Mouse (Mus musculus) left cerebral cortex, adult 8-10 months (tissue): ENCODE measurements around the gene Sesn1. TPM values are rescaled to one million over a fixed set of nuclear protein-coding genes. Genes with fewer than 3 reads are reported as not detected.
"Not testable (repeated sequence)": the region's sequence is repeated elsewhere in the genome, so short reads cannot be mapped to it uniquely, and the experiment has no call there.

Source experiments
- DNase-seq, 2 experiments: peaks; one replicate each; pipeline ENCODE4 v3.0.0; 2022; ENCODE audit warnings: low spot score in 2 of 2
- total RNA-seq, 4 experiments: library from RNA; stranded (reverse); gene quantifications; 2 replicates each; pipeline ENCODE4 v1.2.4; 2022

Gene Sesn1
- 10 to 100 TPM; 45.0 to 53.7 (median 50.1) TPM for total RNA-seq

DNA sequence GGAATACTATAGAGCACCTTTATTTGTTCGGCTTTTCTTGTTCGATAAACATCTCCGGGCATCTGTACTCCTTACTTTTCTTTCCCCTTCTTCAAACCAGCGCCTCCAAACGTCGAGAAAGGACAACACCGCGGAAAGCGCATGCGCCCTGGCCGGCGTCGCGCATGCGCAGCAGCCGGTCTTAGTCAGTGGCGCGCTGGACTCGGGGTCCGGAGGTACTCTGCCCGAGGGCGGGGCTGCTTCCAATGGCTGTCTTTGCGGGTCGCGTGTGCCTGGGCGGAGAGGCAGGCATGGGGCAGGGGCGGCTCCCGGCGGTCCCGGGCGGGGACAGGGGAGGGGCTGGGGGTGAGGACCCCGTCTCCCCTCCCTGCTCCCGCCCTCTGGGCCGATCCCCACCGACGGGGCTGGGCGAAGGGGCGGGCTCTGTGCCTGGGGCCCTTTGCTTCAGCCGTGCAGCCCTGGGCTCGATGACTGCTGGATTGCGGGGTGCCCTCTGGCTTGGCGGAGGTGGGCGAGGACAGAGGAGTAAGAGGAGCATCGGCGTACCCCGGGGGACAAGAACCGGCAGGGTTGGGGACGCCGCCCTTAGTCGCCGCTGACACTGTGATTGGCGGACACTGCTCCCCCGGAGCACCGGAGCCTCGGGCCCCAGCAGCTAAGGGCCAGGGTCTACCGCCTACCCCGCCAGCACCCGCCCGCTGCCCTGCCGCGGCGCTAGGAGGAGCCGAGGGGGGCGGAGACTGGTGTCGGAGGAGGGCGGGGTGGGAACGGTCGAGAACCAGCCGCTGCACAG is at the start of gene Sesn1, which contains the start of gene Cep57l1:
TSS of gene Sesn1 (plus strand) at position 165 of the 793 bp plus-strand sequence.
TSS of gene Cep57l1 (minus strand) at position 101 of the 793 bp plus-strand sequence.
- DNase-seq: peak; percentile 87 to 91

DNA sequence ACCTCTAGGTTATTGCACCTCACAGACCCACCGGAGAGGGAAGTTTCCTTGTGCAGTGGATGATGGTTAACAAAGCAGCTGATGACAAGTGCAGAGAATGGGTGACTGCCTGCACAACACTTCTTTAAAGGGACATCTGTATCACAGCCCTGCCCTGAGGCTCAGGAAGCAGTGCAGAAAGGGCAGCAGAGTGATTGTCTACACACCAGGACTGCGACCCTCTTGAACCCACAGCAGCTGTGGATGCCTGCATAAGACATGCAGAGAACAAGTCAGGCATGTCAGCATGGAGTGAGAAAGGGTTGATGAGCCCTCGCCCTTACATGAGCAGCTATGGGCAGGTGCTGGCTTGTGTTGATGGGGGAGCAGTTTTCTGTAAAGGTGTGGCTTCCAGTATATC is 48.9 kb upstream of the Sesn1 start:
- DNase-seq: no peak

DNA sequence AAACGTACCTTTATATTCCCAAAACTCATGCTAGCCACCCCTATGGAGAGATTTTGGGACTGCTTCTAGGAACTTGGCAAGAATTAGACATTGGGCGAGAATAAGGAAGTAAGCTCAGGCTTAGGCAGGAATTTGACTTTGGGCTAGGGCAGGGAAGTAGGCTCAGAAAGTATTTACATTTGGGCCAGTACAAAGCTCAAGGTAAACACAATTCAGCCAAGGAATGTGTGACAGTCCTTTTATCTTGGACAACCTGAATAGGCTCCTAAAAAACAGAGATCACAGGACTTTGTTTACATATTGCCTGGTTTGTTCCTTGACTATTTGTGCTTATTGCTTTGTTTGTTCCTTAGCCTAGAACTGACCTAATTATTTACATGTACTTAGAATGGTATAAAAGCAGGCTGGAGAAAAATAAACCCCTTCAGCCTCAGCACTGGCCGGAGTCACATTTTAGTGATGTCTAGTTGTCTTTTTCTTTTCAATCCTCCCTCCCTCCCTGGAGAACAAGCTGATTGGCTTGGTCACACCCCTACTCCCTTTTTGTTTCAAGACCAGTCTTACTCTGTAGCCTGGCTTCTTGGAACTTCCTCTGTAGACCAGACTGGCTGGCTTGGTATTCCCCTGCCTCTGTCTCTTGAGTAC is 45.9 kb upstream of the Sesn1 start:
- DNase-seq: no peak

- no peak for DNase-seq
Observed at GRCm38 (mm10) chr10:41765586-41765985, 44.1 kb upstream of the Sesn1 start.

GRCm38 (mm10) chr10:41766280-41766679 is 43.5 kb upstream of the Sesn1 start:
- DNase-seq: no peak

- DNase-seq: no peak
Observed at GRCm38 (mm10) chr10:41767254-41767653, 42.5 kb upstream of the Sesn1 start.

DNA sequence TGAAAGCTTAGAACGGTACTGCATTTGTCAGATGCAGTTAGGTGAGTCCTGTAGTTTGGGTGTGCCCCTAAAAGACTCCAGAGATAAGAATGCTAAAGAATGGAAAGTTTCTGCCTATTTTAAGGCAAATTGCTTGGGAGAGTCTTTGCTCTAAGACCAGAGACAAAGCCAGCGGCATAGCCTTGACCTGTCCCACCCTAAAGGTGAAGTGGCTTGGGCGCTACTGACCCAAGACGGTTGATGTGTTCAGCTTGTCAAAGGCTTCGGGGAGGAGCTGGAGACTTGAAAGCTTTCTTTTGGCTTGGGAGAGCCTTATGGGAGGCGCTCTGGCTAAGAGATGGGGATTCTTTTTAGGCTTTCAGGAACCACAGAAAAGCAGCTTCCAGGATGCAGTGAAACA is 17.4 kb upstream of the Sesn1 start:
- no peak for DNase-seq

DNA sequence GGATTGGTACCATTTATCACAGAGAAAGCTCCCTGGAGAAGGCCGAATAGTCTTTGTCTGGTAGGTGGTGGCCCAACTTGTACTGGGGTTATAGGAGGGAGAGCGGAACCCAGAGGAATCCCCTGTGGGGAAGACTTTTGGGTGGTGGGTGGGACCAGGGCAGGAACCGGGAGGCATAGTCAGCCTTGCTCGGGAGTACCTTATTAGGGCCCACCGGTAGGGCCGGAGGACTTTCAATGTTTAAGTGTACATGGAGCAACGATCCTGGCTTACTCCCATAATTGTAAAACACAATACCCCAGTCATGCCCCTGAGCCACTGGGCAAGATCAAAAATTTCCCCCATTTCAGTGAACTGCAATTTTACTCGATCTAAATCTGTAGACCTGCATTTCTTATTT is 12.5 kb upstream of the Sesn1 start:
- no peak for DNase-seq

GRCm38 (mm10) chr10:41803467-41803866 is 6.3 kb upstream of the Sesn1 start:
- DNase-seq: no peak

DNA sequence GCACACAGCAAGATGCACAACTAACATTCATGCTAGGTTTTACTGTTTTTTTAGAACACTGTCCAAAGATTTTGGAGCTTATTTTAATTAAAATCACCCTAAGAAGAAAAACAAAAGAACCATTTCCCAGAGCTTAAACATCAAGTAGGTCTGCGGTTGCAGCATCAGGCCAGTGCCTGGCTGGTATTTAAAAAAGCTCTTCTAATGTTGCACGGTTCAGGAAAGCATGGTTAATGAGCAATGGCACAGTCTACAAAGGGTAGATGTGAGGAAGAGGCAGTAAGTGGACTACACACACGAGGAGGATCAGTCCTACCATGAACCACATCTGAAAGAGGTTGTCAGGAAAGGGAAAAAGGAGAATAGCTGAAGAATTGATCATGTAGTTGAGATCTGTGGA is 5.0 kb upstream of the Sesn1 start:
- no peak for DNase-seq

DNA sequence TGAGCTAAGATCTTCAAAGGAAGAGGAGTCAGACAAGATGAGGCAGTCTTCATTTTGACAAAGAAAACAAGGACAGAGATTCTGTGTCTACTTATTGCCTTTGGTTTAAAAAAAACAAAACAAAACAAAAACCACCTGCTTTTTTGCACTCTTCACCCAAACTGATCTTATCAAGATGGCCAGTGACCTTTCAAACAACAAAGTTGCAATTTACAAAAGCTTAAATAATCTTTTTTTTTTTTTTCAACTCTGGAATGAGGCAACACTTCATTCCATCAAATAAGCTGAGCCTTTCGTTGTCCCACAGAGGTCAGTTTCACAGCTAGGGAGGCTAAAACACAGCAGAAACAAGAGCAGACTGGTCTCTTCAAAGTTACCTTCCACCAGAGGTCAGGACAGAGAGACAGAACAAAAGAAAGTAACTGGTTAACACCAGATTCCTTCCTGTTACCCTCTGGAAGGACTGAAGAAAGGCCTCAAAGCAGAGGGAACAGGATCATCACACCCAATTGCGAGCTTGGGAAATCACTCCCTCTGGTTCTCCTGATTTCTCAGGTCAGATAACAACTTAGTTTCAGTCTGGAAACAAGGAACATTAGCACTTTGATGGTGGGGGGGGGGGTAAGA is 3.9 kb upstream of the Sesn1 start:
- DNase-seq: no peak

DNA sequence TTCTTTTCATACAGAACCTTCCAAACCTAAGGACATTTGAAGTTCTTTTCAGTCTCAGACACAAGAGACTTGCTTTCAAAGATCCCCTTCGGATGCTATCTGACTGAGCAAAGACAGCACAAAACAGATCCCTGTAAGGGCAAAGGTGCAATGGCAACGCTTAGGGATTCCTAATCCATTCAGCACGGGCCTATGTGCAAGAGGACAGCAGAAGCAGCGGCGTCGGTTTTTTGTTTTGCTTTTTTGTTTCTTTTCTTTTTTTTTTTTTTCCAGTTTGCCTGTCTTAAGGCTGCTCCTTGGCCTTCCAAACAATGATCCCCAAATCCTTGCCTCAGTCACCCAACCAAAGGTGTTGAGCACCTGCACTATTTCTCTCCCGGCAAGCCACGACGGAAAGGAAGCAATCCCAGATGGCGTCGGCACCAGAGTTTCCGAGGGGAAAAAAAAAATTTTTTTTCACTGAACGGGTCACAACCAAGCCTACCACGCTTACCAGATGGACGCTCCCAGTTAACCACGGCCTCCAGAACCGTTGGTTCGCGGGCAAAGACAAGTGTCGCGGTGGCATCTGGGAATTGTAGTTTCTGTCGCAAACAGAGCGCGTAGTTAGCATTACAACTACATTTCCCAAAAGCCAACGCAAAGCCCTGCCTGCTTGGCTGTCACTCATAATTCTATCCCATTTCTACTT is 510 bp upstream of the Sesn1 start:
- DNase-seq: peak in 1 of 2 experiments; percentile 89

- DNase-seq: peak in 1 of 2 experiments; percentile 32
Observed at GRCm38 (mm10) chr10:41810564-41811455, 1.1 kb downstream of the Sesn1 start.

GRCm38 (mm10) chr10:41812566-41812965 is 2.8 kb downstream of the Sesn1 start:
- no peak for DNase-seq

GRCm38 (mm10) chr10:41814305-41814853 is 4.6 kb downstream of the Sesn1 start:
- no peak for DNase-seq

DNA sequence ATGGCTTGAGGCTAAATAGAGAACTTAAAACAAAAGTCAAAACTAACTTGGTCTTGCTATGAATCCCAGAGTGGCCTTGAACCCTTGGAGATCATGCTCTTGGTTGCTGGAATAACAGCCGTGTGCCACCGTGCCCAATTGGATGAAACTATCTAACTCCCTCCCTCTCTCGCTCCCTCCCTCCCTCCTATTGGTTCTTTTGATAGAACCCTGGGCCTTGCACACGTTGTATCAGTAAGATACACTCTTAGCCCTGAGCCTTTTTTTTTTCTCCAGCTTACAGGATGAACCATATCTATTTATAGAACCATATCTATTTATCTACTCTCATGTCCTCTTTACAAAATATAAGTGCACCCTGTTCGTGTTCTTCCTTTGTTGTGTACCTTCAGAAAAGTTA is 6.8 kb downstream of the Sesn1 start:
- DNase-seq: no peak

- no peak for DNase-seq
Observed at GRCm38 (mm10) chr10:41818036-41818732, 8.4 kb downstream of the Sesn1 start.

DNA sequence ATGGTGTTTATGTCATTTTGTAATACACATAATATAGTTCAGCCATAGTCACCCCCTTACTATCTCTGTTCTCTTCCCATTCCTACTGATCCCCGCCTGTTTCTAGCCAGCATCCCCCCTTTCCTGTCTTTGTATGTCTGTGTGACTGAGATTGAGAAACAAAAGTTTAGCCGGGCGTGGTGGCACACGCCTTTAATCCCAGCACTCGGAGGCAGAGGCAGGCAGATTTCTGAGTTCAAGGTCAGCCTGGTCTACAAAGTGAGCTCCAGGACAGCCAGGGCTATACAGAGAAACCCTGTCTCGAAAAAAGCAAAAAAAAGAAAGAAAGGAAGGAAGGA is 9.0 kb downstream of the Sesn1 start:
- DNase-seq: not testable (repeated sequence)

GRCm38 (mm10) chr10:41819307-41819706 is 9.6 kb downstream of the Sesn1 start:
- no peak for DNase-seq

DNA sequence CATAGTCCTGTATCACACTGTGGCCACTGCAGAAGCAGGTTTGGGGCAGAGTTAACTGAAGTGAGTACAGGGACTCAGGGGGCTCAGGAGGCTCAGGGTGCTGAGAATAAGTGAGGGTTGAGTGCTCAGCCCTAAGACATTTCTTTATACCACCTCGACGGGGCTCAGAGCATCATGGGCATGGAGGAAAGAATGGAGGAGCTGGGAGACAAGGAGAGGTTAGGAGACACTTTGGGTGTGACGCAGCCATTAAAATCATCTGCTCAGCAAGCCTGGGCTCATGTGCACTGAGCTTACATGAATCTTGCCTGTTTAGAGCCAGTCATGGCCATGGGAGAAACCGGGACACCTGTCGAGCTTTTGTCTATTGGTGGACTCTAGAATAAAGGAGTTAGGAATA is 10.7 kb downstream of the Sesn1 start:
- no peak for DNase-seq
